Mouse (Mus musculus) hindbrain, postnatal 0 days (tissue): ENCODE data around the gene Plcl2. TPM values are rescaled to one million over a fixed set of nuclear protein-coding genes. Genes with fewer than 3 reads are reported as not detected.
"Not testable (repeated sequence)": the region's sequence is repeated elsewhere in the genome, so short reads cannot be mapped to it uniquely, and the experiment has no call there.

ENCODE experiments used
- ATAC-seq: fragments of 200-750 bp; cut with Nextera tagmentation; 2 replicates; pipeline ENCODE4 v1.8.0; 2017; ENCODE audit warnings: mild to moderate bottlenecking, moderate TSS enrichment, moderate library complexity
- DNase-seq: peaks from one replicate; pipeline ENCODE4 v3.0.0-alpha.2; 2015; ENCODE audit warnings: low spot score
- H3K27ac ChIP-seq: fragments of 300-500 bp; sonication (generic); 2 replicates; pipeline ENCODE4 v1.5.1; 2014; ENCODE audit warnings: mild to moderate bottlenecking
- H3K27me3 ChIP-seq: fragments of 300-500 bp; sonication (generic); 2 replicates; pipeline ENCODE4 v1.6.1; 2014; ENCODE audit warnings: low read length, mixed read lengths; ENCODE audit not compliant: insufficient read depth
- H3K36me3 ChIP-seq: fragments of 300-500 bp; sonication (generic); 2 replicates; pipeline ENCODE4 v1.6.1; 2014; ENCODE audit warnings: low read length, mixed read lengths; ENCODE audit not compliant: insufficient read depth
- H3K4me1 ChIP-seq: fragments of 300-500 bp; sonication (generic); 2 replicates; pipeline ENCODE4 v1.6.1; 2014; ENCODE audit warnings: antibody characterized with exemption, low read length, mixed read lengths; ENCODE audit not compliant: insufficient read depth
- H3K4me2 ChIP-seq: fragments of 300-500 bp; sonication (generic); 2 replicates; pipeline ENCODE4 v1.6.1; 2014; ENCODE audit warnings: low read depth, mild to moderate bottlenecking, low read length, moderate library complexity, mixed read lengths
- H3K4me3 ChIP-seq: fragments of 300-500 bp; sonication (generic); 2 replicates; pipeline ENCODE4 v1.5.1; 2014; ENCODE audit warnings: low read length
- H3K9ac ChIP-seq: fragments of 300-500 bp; sonication (generic); replicated peaks from 2 replicates; pipeline ENCODE4 v1.6.1; 2014; ENCODE audit warnings: mild to moderate bottlenecking, low read length, moderate library complexity, mixed read lengths
- H3K9me3 ChIP-seq: fragments of 300-500 bp; sonication (generic); 2 replicates; pipeline ENCODE4 v1.6.1; 2016; ENCODE audit warnings: low read length, mixed read lengths
- CTCF ChIP-seq: IDR thresholded peaks from 2 replicates; pipeline ENCODE4 v1.5.1; 2016; ENCODE audit warnings: antibody characterized with exemption, control low read depth, low read depth
- WGBS: fragments of 180-500 bp; shearing (Covaris S2); extraction: QIAGEN DNeasy Blood & Tissue Kit; methylation state at CpG from one replicate; pipeline ENCODE4 v1.1.7; 2014; 5-methylcytosine and 5-hydroxymethylcytosine counted together
- polyA plus RNA-seq: library from polyadenylated mRNA; unstranded; fragments of >200 nt; fragmentation: Nextera tagmentation; extraction: Ambion mirVana; gene quantifications from 2 replicates; pipeline ENCODE4 v1.2.1, GENCODE M21; 2015
- total RNA-seq: library from RNA; depleted of rRNA; stranded (reverse); fragments of >200 nt; gene quantifications from 2 replicates; pipeline ENCODE4 v1.2.3, GENCODE M21; 2014

Gene Plcl2
- total and polyA plus RNA-seq, 2 experiments from 2014 or later, result 8.3 to 41.2 TPM

- 89% methylated on average over 8 of the region's 8 CpGs for WGBS
- no peak for TF ChIP-seq CTCF
These were observed 20.9 kb downstream of the Plcl2 start for GRCm38 (mm10) chr17:50530089-50530488.

GRCm38 (mm10) chr17:50534889-50535288, 25.7 kb downstream of the Plcl2 start:
- ATAC-seq, result not testable (repeated sequence)
- 92% methylated on average over 2 of the region's 2 CpGs for WGBS

More at GRCm38 (mm10) chr17:50530089-50530488, 20.9 kb downstream of the Plcl2 start:
- Histone ChIP-seq H3K27me3 (no peaks in the 10 kb centered on the region), H3K4me3 (no peak overlapping the region), H3K9me3 (no peaks in the 10 kb centered on the region), H3K4me1 (no peaks in the 10 kb centered on the region), H3K36me3 (no peaks in the 10 kb centered on the region), H3K4me2 (no peak overlapping the region), H3K9ac (no peak overlapping the region), H3K27ac (no peak overlapping the region)
- 0 out of 2 replicates have a peak, but pooled peaks have one; percentile 29 for ATAC-seq
- no peak for DNase-seq

GRCm38 (mm10) chr17:50536409-50537194, 27.4 kb downstream of the Plcl2 start:
- DNase-seq (no peak), ATAC-seq (no peak)
- H3K36me3 ChIP-seq, result no peaks in the 10 kb centered on the region
- no peaks in the 10 kb centered on the region for H3K9me3 ChIP-seq
- H3K27me3 ChIP-seq, result no peaks in the 10 kb centered on the region
- no peak overlapping the region for H3K4me3 ChIP-seq
- H3K4me2 ChIP-seq, result no peak overlapping the region
- H3K4me1 ChIP-seq, result no peaks in the 10 kb centered on the region
- no peak overlapping the region for H3K27ac ChIP-seq
- no peak for TF ChIP-seq CTCF
- 94% methylated on average over 4 of the region's 4 CpGs for WGBS
- H3K9ac ChIP-seq, result no peak overlapping the region

More at GRCm38 (mm10) chr17:50534889-50535288, 25.7 kb downstream of the Plcl2 start:
- not testable (repeated sequence) for H3K4me1 ChIP-seq, H3K4me2 ChIP-seq, DNase-seq, H3K4me3 ChIP-seq, H3K27me3 ChIP-seq, H3K9me3 ChIP-seq, H3K36me3 ChIP-seq, H3K27ac ChIP-seq, H3K9ac ChIP-seq

GRCm38 (mm10) chr17:50537786-50538185, 28.6 kb downstream of the Plcl2 start:
- ATAC-seq, result no peak
- Histone ChIP-seq H3K9ac (no peak overlapping the region), H3K36me3 (no peaks in the 10 kb centered on the region), H3K27ac (no peak overlapping the region), H3K4me1 (no peaks in the 10 kb centered on the region), H3K27me3 (no peaks in the 10 kb centered on the region), H3K4me2 (no peak overlapping the region), H3K4me3 (no peak overlapping the region), H3K9me3 (no peaks in the 10 kb centered on the region)
- no peak for DNase-seq
- 92% methylated on average over 2 of the region's 2 CpGs for WGBS
- TF ChIP-seq CTCF, result no peak

GRCm38 (mm10) chr17:50544860-50545259, 35.7 kb downstream of the Plcl2 start:
- Histone ChIP-seq H3K4me3 (no peak overlapping the region), H3K4me1 (no peaks in the 10 kb centered on the region), H3K27me3 (no peaks in the 10 kb centered on the region), H3K27ac (no peak overlapping the region), H3K4me2 (no peak overlapping the region), H3K9me3 (no peaks in the 10 kb centered on the region), H3K36me3 (no peaks in the 10 kb centered on the region), H3K9ac (no peak overlapping the region)
- no peak for DNase-seq
- WGBS, result 88% methylated on average over 1 of the region's 1 CpGs
- no peak for ATAC-seq
- TF ChIP-seq CTCF, result no peak

- H3K4me3 ChIP-seq, result no peak overlapping the region
- H3K27ac ChIP-seq, result no peak overlapping the region
- no peaks in the 10 kb centered on the region for H3K36me3 ChIP-seq
- DNase-seq, result no peak
- no peak overlapping the region for H3K4me2 ChIP-seq
- no peaks in the 10 kb centered on the region for H3K9me3 ChIP-seq
- H3K4me1 ChIP-seq, result no peaks in the 10 kb centered on the region
- H3K27me3 ChIP-seq, result no peaks in the 10 kb centered on the region
- no peak overlapping the region for H3K9ac ChIP-seq
- TF ChIP-seq CTCF, result no peak
- WGBS, result 77% methylated on average over 6 of the region's 6 CpGs
- ATAC-seq, result 0 out of 2 replicates have a peak, but pooled peaks have one; percentile 35
These were observed 36.1 kb downstream of the Plcl2 start for GRCm38 (mm10) chr17:50545274-50545673.

GRCm38 (mm10) chr17:50552130-50552529, 42.9 kb downstream of the Plcl2 start:
- no peak for TF ChIP-seq CTCF
- Histone ChIP-seq H3K9ac (no peak overlapping the region), H3K36me3 (no peaks in the 10 kb centered on the region), H3K4me2 (no peak overlapping the region), H3K27me3 (no peaks in the 10 kb centered on the region), H3K4me1 (no peaks in the 10 kb centered on the region), H3K4me3 (no peak overlapping the region), H3K9me3 (no peaks in the 10 kb centered on the region), H3K27ac (no peak overlapping the region)
- no peak for DNase-seq
- no peak for ATAC-seq
- 90% methylated on average over 2 of the region's 2 CpGs for WGBS
